In genomic region chr7:80387033-80387632, GRCm38 (mm10) we compare ENCODE assay signal across 8 mouse cellular contexts. TPM values are rescaled to one million over a fixed set of nuclear protein-coding genes. Genes with fewer than 3 reads are reported as not detected.
DNase-seq lines count a peak whose midpoint lies in the region; ATAC-seq lines count a peak whose summit lies in the region.

No protein-coding gene starts in this region.

- peak overlapping the region; percentile 11 for H3K4me3 ChIP-seq in embryonic facial prominence, embryonic 11.5 days (ENCODE audit: low read depth, low read length)
- 0 out of 2 replicates have a peak overlapping the region, but pooled peaks have one; percentile 2 for H3K4me3 ChIP-seq in hindbrain, embryonic 15.5 days
- peak overlapping the region; percentile 36 for H3K4me3 ChIP-seq in lung, embryonic 15.5 days

- H3K4me2 ChIP-seq in embryonic facial prominence, embryonic 11.5 days (ENCODE audit: low read depth, low read length) = peak overlapping the region; percentile 53
- H3K4me2 ChIP-seq in hindbrain, embryonic 15.5 days = peak overlapping the region; percentile 33
- peak overlapping the region; percentile 47 for H3K4me2 ChIP-seq in lung, embryonic 15.5 days

- no peaks in the 10 kb centered on the region; the same call in 1 of the 2 replicates for H3K4me1 ChIP-seq in embryonic facial prominence, embryonic 11.5 days (ENCODE audit: control insufficient read depth, insufficient read depth, low read length)
- H3K4me1 ChIP-seq in hindbrain, embryonic 15.5 days (replicated peaks) = peaks cover 16% of the 10 kb centered on the region
- H3K4me1 ChIP-seq in lung, embryonic 15.5 days = peaks cover 20% of the 10 kb centered on the region

- no peaks in the 10 kb centered on the region for H3K27me3 ChIP-seq in embryonic facial prominence, embryonic 11.5 days (ENCODE audit: control insufficient read depth, insufficient read depth, low read length)
- peaks cover 6% of the 10 kb centered on the region; the same call in 1 of the 2 replicates for H3K27me3 ChIP-seq in hindbrain, embryonic 15.5 days
- H3K27me3 ChIP-seq in lung, embryonic 15.5 days = no peaks in the 10 kb centered on the region

- DNase-seq in embryo, embryonic 10 days (ENCODE audit: low spot score) = peak; percentile 31
- DNase-seq in embryo, embryonic 11 days = no peak
- DNase-seq in embryonic facial prominence, embryonic 11.5 days (ENCODE audit: low spot score) = no peak
- peak; percentile 43 to 49 for DNase-seq in spleen, postnatal 10 days (ENCODE audit: low spot score in 2 of 2)
- no peak for DNase-seq in thymus, postnatal 25 days
- no peak for DNase-seq in natural killer cell, adult 2 months (ENCODE audit: low spot score in 2 of 2)

- H3K36me3 ChIP-seq in embryonic facial prominence, embryonic 11.5 days (replicated peaks; ENCODE audit: control insufficient read depth, insufficient read depth, low read depth, low read length) = peaks cover 2% of the 10 kb centered on the region
- H3K36me3 ChIP-seq in hindbrain, embryonic 15.5 days = peaks cover 7% of the 10 kb centered on the region
- H3K36me3 ChIP-seq in lung, embryonic 15.5 days = peaks cover 25% of the 10 kb centered on the region

- no peak overlapping the region for H3K27ac ChIP-seq in embryonic facial prominence, embryonic 11.5 days (replicated peaks; ENCODE audit: low read depth, low read length)
- no peak overlapping the region for H3K27ac ChIP-seq in hindbrain, embryonic 15.5 days (replicated peaks)
- H3K27ac ChIP-seq in lung, embryonic 15.5 days = peak overlapping the region; percentile 75

- no peaks in the 10 kb centered on the region for H3K9me3 ChIP-seq in embryonic facial prominence, embryonic 11.5 days (replicated peaks; ENCODE audit: control insufficient read depth, low read length)
- H3K9me3 ChIP-seq in hindbrain, embryonic 15.5 days = no peaks in the 10 kb centered on the region
- no peaks in the 10 kb centered on the region for H3K9me3 ChIP-seq in lung, embryonic 15.5 days

- WGBS in embryonic facial prominence, embryonic 11.5 days = 24% methylated on average over 17 of the region's 17 CpGs
- 26% methylated on average over 17 of the region's 17 CpGs for WGBS in hindbrain, embryonic 15.5 days
- 38% methylated on average over 17 of the region's 17 CpGs for WGBS in lung, embryonic 15.5 days

- ATAC-seq in embryonic facial prominence, embryonic 11.5 days (replicated peaks; ENCODE audit: insufficient number of reproducible peaks, low FRiP score, low TSS enrichment, low read depth) = no peak
- no peak for ATAC-seq in hindbrain, embryonic 15.5 days (ENCODE audit: low FRiP score, low read depth)
- ATAC-seq in lung, embryonic 15.5 days (ENCODE audit: borderline replicate concordance, extremely low read depth, low FRiP score, low TSS enrichment) = no peak

- peak overlapping the region; percentile 64 for H3K9ac ChIP-seq in embryonic facial prominence, embryonic 11.5 days (replicated peaks; ENCODE audit: low read length)
- no peak overlapping the region for H3K9ac ChIP-seq in hindbrain, embryonic 15.5 days
- H3K9ac ChIP-seq in lung, embryonic 15.5 days = peak overlapping the region; percentile 43

RNA-seq across cellular contexts. Expression of gene Fes, which starts 0.6 kb away (rescaled TPM):
- polyA plus RNA-seq in embryonic facial prominence, embryonic 11.5 days (2014; fragmentation: Nextera tagmentation; extraction: Ambion mirVana) = 6.6 and 8.3 TPM in 2 replicates
- 3.7 and 5.0 TPM in 2 replicates for polyA plus RNA-seq in hindbrain, embryonic 15.5 days (2015; fragmentation: Nextera tagmentation; extraction: Ambion mirVana)
- polyA plus RNA-seq in lung, embryonic 15.5 days (2015; fragmentation: Nextera tagmentation; extraction: Ambion mirVana) = 15.2 and 17.8 TPM in 2 replicates

RNA-seq across cellular contexts. Expression of gene Man2a2, which starts 16.0 kb away (rescaled TPM):
- polyA plus RNA-seq in embryonic facial prominence, embryonic 11.5 days (2014; fragmentation: Nextera tagmentation; extraction: Ambion mirVana) = 6.6 and 9.3 TPM in 2 replicates
- 26.5 and 27.2 TPM in 2 replicates for polyA plus RNA-seq in hindbrain, embryonic 15.5 days (2015; fragmentation: Nextera tagmentation; extraction: Ambion mirVana)
- 18.4 and 22.3 TPM in 2 replicates for polyA plus RNA-seq in lung, embryonic 15.5 days (2015; fragmentation: Nextera tagmentation; extraction: Ambion mirVana)

RNA-seq across cellular contexts. Expression of gene Furin, which starts 18.1 kb away (rescaled TPM):
- 5.2 and 6.0 TPM in 2 replicates for polyA plus RNA-seq in embryonic facial prominence, embryonic 11.5 days (2014; fragmentation: Nextera tagmentation; extraction: Ambion mirVana)
- polyA plus RNA-seq in hindbrain, embryonic 15.5 days (2015; fragmentation: Nextera tagmentation; extraction: Ambion mirVana) = 5.9 and 6.4 TPM in 2 replicates
- 16.3 and 16.7 TPM in 2 replicates for polyA plus RNA-seq in lung, embryonic 15.5 days (2015; fragmentation: Nextera tagmentation; extraction: Ambion mirVana)

RNA-seq across cellular contexts. Expression of gene Hddc3, which starts 44.2 kb away (rescaled TPM):
- 25.7 and 28.4 TPM in 2 replicates for polyA plus RNA-seq in embryonic facial prominence, embryonic 11.5 days (2014; fragmentation: Nextera tagmentation; extraction: Ambion mirVana)
- polyA plus RNA-seq in hindbrain, embryonic 15.5 days (2015; fragmentation: Nextera tagmentation; extraction: Ambion mirVana) = 21.9 and 22.7 TPM in 2 replicates
- polyA plus RNA-seq in lung, embryonic 15.5 days (2015; fragmentation: Nextera tagmentation; extraction: Ambion mirVana) = 19.6 and 21.2 TPM in 2 replicates

RNA-seq across cellular contexts. Expression of gene Unc45a, which starts 46.3 kb away (rescaled TPM):
- 26.5 and 31.1 TPM in 2 replicates for polyA plus RNA-seq in embryonic facial prominence, embryonic 11.5 days (2014; fragmentation: Nextera tagmentation; extraction: Ambion mirVana)
- polyA plus RNA-seq in hindbrain, embryonic 15.5 days (2015; fragmentation: Nextera tagmentation; extraction: Ambion mirVana) = 56.1 and 61.2 TPM in 2 replicates
- 36.8 and 42.2 TPM in 2 replicates for polyA plus RNA-seq in lung, embryonic 15.5 days (2015; fragmentation: Nextera tagmentation; extraction: Ambion mirVana)

Comparison
In these comparisons a context has a peak if more than half of its experiments do, and no peak if none do; other contexts are left out.
1. DNase-seq: peak in embryo, embryonic 10 days (single experiment) and spleen, postnatal 10 days (2 of 2); none in embryo, embryonic 11 days (single experiment), embryonic facial prominence, embryonic 11.5 days (single experiment), thymus, postnatal 25 days (single experiment) and natural killer cell, adult 2 months (0 of 2).
2. Peak in every context shown above with its lines, with median percentiles within 50 percentile points of each other: H3K4me2 ChIP-seq and H3K4me3 ChIP-seq.